Mouse (Mus musculus) E14TG2a.4 (cell line): Measurements from ENCODE around the gene Cptp.

Source experiments
- CTCF ChIP-seq: conservative IDR thresholded peaks from 2 replicates; pipeline ENCODE4 v1.5.1; 2014; ENCODE audit warnings: low read length
- NANOG ChIP-seq: IDR thresholded peaks from 2 replicates; pipeline ENCODE4 v1.6.1; 2014; ENCODE audit warnings: borderline replicate concordance, low read length, mixed read lengths
- POU5F1 ChIP-seq: IDR thresholded peaks from 2 replicates; pipeline ENCODE4 v1.6.1; 2014; ENCODE audit warnings: low read length, borderline replicate concordance

- TF ChIP-seq CTCF (no peak), POU5F1 (no peak), NANOG (no peak)
Measured at GRCm38 (mm10) chr4:155869317-155870033, at the start of gene Cptp, which contains the start of gene Ints11.
